Mouse (Mus musculus) ovary, adult 10 weeks (tissue): Measurements from ENCODE around the gene Slc6a14. TPM values are rescaled to one million over a fixed set of nuclear protein-coding genes. Genes with fewer than 3 reads are reported as not detected.

Experiments
- polyA plus RNA-seq: library from polyadenylated mRNA; stranded (reverse); fragments of 350-450 nt; fragmentation: Illumina TruSeq; extraction: RNeasy Lipid Tissue Mini Kit (QIAGEN cat#74804); gene quantifications from one replicate; pipeline ENCODE4 v1.2.3, GENCODE M21; 2014

Gene Slc6a14
- polyA plus RNA-seq: 3.3 TPM

DNA sequence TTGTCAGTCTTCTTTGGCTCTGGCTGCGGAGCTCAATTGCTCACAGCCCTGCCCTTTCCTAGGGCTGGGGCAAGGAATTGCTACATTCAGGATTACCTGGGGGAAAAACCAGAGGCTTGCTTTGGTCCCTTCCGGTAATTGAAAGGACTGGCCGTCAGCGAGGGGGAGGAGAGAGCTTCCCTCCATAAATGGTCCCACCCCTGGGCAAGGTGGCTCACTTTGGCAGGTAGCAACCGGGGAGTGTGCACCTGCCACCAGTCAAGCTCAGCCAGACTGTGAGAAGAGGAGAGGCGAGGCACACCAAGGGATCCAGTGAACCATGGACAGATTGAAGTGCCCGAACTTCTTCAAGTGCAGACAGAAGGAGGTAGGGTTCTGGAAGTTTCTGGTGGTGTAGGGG lies at the start of gene Slc6a14:
Gene Slc6a14, plus strand, starts transcription at position 68 of the 400 bp plus-strand sequence.

DNA sequence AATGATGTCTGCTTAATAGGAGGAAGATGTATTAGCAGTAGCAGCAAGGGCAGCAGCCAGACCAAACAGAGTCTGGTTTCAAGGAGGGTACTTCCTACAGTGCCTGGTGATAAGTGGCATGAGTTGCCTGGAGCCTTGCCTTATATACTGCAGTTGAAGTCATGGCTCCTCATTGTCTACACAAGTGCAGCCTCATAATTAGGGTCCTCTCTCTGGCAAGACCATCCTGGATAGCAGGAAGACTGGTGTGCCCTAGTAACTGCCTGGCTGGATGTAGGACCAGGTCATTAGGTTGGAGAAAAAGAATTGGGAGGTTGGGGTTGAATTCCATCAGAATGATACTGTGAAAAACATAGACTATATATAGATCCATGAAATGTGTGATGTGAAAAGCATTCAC lies 30.3 kb downstream of the Slc6a14 start, which contains the start of gene Gm28269:
Gene Gm28269, minus strand, starts transcription at position 101 of the 400 bp plus-strand sequence.

Other genes starting within 250 kb of the Slc6a14 start
- 39.3 TPM for gene Agtr2, start 230.4 kb upstream of the Slc6a14 start, polyA plus RNA-seq
- not detected for gene Gm28269, start 30.2 kb downstream of the Slc6a14 start, polyA plus RNA-seq